Mouse (Mus musculus) adrenal gland, adult 18-20 months (tissue): ENCODE results near the gene Rrh. TPM values are rescaled to one million over a fixed set of nuclear protein-coding genes. Genes with fewer than 3 reads are reported as not detected.
A peak's percentile ranks its signal among the peaks of the same experiment; 100 is the strongest.

ENCODE experiments used
- DNase-seq, 2 experiments: peaks; one replicate each; pipeline ENCODE4 v3.0.0; 2021 to 2022; ENCODE audit warnings: low spot score in 2 of 2
- long read RNA-seq, 2 experiments: library from polyadenylated mRNA; stranded (forward); transcript quantifications; one replicate each; pipeline ENCODE4 v2.0.0; 2021
- total RNA-seq, 2 experiments: library from RNA; stranded (reverse); gene quantifications; 1 replicate in 1 of 2; 2 replicates in 1 of 2; pipeline ENCODE4 v1.2.3; 2021

The Rrh gene
- total RNA-seq = not detected
- long read RNA-seq, experiment 1 = 0 reads
- long read RNA-seq, experiment 2 = 0 reads

GRCm38 (mm10) chr3:129822206-129822775, at the start of gene Rrh:
Gene Rrh, minus strand, starts transcription at chr3:129822587.
- DNase-seq = no peak

GRCm38 (mm10) chr3:129863698-129864097, 41.3 kb upstream of the Rrh start:
- DNase-seq = peak; percentile 65 to 67

- no peak for DNase-seq
Observed at GRCm38 (mm10) chr3:129862592-129862991, 40.2 kb upstream of the Rrh start.

GRCm38 (mm10) chr3:129846846-129847245, 24.5 kb upstream of the Rrh start:
- no peak for DNase-seq

GRCm38 (mm10) chr3:129845868-129846267, 23.5 kb upstream of the Rrh start:
- DNase-seq = no peak

- no peak for DNase-seq
Observed at GRCm38 (mm10) chr3:129838017-129838416, 15.6 kb upstream of the Rrh start.

GRCm38 (mm10) chr3:129836965-129837364, 14.6 kb upstream of the Rrh start:
- no peak for DNase-seq

- DNase-seq = no peak
Observed at GRCm38 (mm10) chr3:129836051-129836697, 13.8 kb upstream of the Rrh start.

- DNase-seq = no peak
Observed at GRCm38 (mm10) chr3:129835388-129835934, 13.1 kb upstream of the Rrh start, which contains the start of gene Cfi. Gene Cfi, plus strand, starts transcription at chr3:129835884.

- DNase-seq = peak; percentile 91 to 93
Observed at GRCm38 (mm10) chr3:129831035-129831568, 8.7 kb upstream of the Rrh start, which contains the start of gene Gar1. Gene Gar1, minus strand, starts transcription at chr3:129831396.

- DNase-seq = peak in 1 of 2 experiments; percentile 57
Observed at GRCm38 (mm10) chr3:129830626-129831025, 8.2 kb upstream of the Rrh start.

GRCm38 (mm10) chr3:129827691-129828090, 5.3 kb upstream of the Rrh start:
- DNase-seq = no peak

- DNase-seq = no peak
Observed at GRCm38 (mm10) chr3:129826691-129827090, 4.3 kb upstream of the Rrh start.

GRCm38 (mm10) chr3:129824891-129825290, 2.5 kb upstream of the Rrh start:
- no peak for DNase-seq

GRCm38 (mm10) chr3:129824146-129824545, 1.8 kb upstream of the Rrh start:
- no peak for DNase-seq

- DNase-seq = no peak
Observed at GRCm38 (mm10) chr3:129823293-129823692, 906 bp upstream of the Rrh start.

GRCm38 (mm10) chr3:129821736-129822135, 651 bp downstream of the Rrh start:
- no peak for DNase-seq

GRCm38 (mm10) chr3:129820847-129821246, 1.5 kb downstream of the Rrh start:
- DNase-seq = no peak

- no peak for DNase-seq
Observed at GRCm38 (mm10) chr3:129803765-129804164, 18.6 kb downstream of the Rrh start, which contains the start of gene Lrit3. Gene Lrit3, minus strand, starts transcription at chr3:129804030.

GRCm38 (mm10) chr3:129799011-129799410, 23.4 kb downstream of the Rrh start:
- DNase-seq = no peak

GRCm38 (mm10) chr3:129798551-129798950, 23.8 kb downstream of the Rrh start:
- no peak for DNase-seq

GRCm38 (mm10) chr3:129797341-129797740, 25.0 kb downstream of the Rrh start:
- DNase-seq = no peak
